Mouse (Mus musculus) kidney, postnatal 4 days (tissue): ENCODE data around the gene Olfr1204.

Experiments used
- DNase-seq, 2 experiments: peaks; one replicate each; pipeline ENCODE4 v3.0.0; 2021; ENCODE audit warnings: mixed read lengths in 2 of 2

Olfr1204 gene

GRCm38 (mm10) chr2:88848992-88849391 is at the start of gene Olfr1204:
TSS of gene Olfr1204 (plus strand) at chr2:88849292.
- DNase-seq: no peak

DNA sequence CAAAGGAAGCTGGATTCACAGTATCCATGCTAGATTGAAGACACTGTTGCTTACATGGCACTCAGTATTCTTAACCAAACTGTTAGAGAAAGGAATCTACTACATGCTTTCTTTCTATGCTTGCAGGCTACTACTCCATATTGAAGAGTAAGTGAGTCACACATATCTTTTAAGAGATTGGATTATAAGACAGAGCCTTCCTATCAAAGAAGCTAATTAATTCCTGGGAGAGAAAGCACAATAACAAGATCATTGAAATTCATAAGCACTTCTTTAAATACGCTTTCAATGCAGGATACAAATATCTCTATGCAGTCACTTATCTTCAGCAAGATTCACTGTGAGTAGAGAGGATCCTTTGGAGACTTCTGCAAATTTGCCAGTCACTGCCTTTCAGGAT is 34.9 kb upstream of the Olfr1204 start, which contains the start of gene Olfr1202:
Gene Olfr1202 (plus strand): TSS at position 301 of the 400 bp plus-strand sequence.
- no peak for DNase-seq

- DNase-seq: no peak
Observed at GRCm38 (mm10) chr2:88829437-88829836, 19.7 kb upstream of the Olfr1204 start, which contains the start of gene Olfr1205. TSS of gene Olfr1205 (plus strand) at chr2:88829737.

GRCm38 (mm10) chr2:88838477-88838876 is 10.6 kb upstream of the Olfr1204 start:
- no peak for DNase-seq

DNA sequence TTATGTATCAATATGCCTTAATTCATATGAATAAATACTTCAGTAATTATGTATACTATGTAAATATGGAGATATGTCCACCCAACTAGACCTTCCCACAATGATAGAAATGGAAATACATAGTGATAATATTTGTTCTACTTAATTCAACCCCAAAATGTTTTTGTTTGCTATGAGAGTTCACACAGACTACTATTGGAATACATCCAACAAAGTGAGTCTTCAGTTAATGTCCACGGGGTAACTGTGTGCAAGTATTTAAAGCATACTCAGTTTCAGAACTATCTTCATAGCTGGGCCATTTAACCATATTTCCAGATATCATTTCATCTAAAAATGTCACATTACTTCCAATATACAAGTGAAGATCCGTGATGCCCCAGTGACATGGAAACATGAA is 13.8 kb downstream of the Olfr1204 start, which contains the start of gene Olfr1206:
Gene Olfr1206 (plus strand): TSS at position 301 of the 400 bp plus-strand sequence.
- no peak for DNase-seq

- no peak for DNase-seq
Observed at GRCm38 (mm10) chr2:88902211-88902610, 53.1 kb downstream of the Olfr1204 start, which contains the start of gene Olfr1208. TSS of gene Olfr1208 (minus strand) at chr2:88902311.
